Mouse (Mus musculus) liver, embryonic 16.5 days (tissue): Measurements from ENCODE around the gene Cd180. TPM values are rescaled to one million over a fixed set of nuclear protein-coding genes. Genes with fewer than 3 reads are reported as not detected.

Source experiments
- ATAC-seq: fragments of 200-750 bp; cut with Nextera tagmentation; 2 replicates; pipeline ENCODE4 v1.8.0; 2017; ENCODE audit warnings: low read depth, mild to moderate bottlenecking, moderate number of reproducible peaks, moderate library complexity
- H3K27ac ChIP-seq: fragments of 300-500 bp; sonication (generic); 2 replicates; pipeline ENCODE4 v1.5.1; 2014; ENCODE audit warnings: mild to moderate bottlenecking, low read length
- H3K27me3 ChIP-seq: fragments of 300-500 bp; sonication (generic); 2 replicates; pipeline ENCODE4 v1.6.1; 2014; ENCODE audit warnings: low read depth, low read length, mixed read lengths; ENCODE audit not compliant: control insufficient read depth, insufficient read depth
- H3K36me3 ChIP-seq: fragments of 300-500 bp; sonication (generic); 2 replicates; pipeline ENCODE4 v1.6.1; 2014; ENCODE audit warnings: mild to moderate bottlenecking; ENCODE audit not compliant: control insufficient read depth, insufficient read depth
- H3K4me1 ChIP-seq: fragments of 300-500 bp; sonication (generic); 2 replicates; pipeline ENCODE4 v1.6.1; 2014; ENCODE audit warnings: low read depth, low read length, mixed read lengths; ENCODE audit not compliant: control insufficient read depth
- H3K4me2 ChIP-seq: fragments of 300-500 bp; sonication (generic); 2 replicates; pipeline ENCODE4 v1.6.1; 2014; ENCODE audit warnings: low read depth, low read length, mixed read lengths
- H3K4me3 ChIP-seq: fragments of 300-500 bp; sonication (generic); 2 replicates; pipeline ENCODE4 v1.5.1; 2014; ENCODE audit warnings: low read depth, mild to moderate bottlenecking, low read length
- H3K9ac ChIP-seq: fragments of 300-500 bp; sonication (generic); 2 replicates; pipeline ENCODE4 v1.6.1; 2014; ENCODE audit warnings: low read depth, low read length
- H3K9me3 ChIP-seq: fragments of 300-500 bp; sonication (generic); replicated peaks from 2 replicates; pipeline ENCODE4 v1.6.1; 2016; ENCODE audit warnings: low read length; ENCODE audit not compliant: control insufficient read depth
- WGBS: fragments of 180-500 bp; shearing (Covaris S2); extraction: QIAGEN DNeasy Blood & Tissue Kit; methylation state at CpG from one replicate; pipeline ENCODE4 v1.1.7; 2014; ENCODE audit not compliant: insufficient replicate concordance; 5-methylcytosine and 5-hydroxymethylcytosine counted together
- polyA plus RNA-seq: library from polyadenylated mRNA; unstranded; fragments of >200 nt; fragmentation: Nextera tagmentation; extraction: Ambion mirVana; gene quantifications from 2 replicates; pipeline ENCODE4 v1.2.1, GENCODE M21; 2015

The Cd180 gene
- polyA plus RNA-seq, 1 experiment from 2014 or later = 0.74 TPM

GRCm38 (mm10) chr13:102745626-102746342 is 52.4 kb downstream of the Cd180 start:
- ATAC-seq = no peak
- Histone ChIP-seq H3K4me1 (no peaks in the 10 kb centered on the region), H3K4me3 (no peak overlapping the region), H3K9ac (no peak overlapping the region), H3K27ac (no peak overlapping the region), H3K27me3 (no peaks in the 10 kb centered on the region), H3K9me3 (no peaks in the 10 kb centered on the region), H3K36me3 (no peaks in the 10 kb centered on the region), H3K4me2 (no peak overlapping the region)
- 65% methylated on average over 9 of the region's 9 CpGs for WGBS

DNA sequence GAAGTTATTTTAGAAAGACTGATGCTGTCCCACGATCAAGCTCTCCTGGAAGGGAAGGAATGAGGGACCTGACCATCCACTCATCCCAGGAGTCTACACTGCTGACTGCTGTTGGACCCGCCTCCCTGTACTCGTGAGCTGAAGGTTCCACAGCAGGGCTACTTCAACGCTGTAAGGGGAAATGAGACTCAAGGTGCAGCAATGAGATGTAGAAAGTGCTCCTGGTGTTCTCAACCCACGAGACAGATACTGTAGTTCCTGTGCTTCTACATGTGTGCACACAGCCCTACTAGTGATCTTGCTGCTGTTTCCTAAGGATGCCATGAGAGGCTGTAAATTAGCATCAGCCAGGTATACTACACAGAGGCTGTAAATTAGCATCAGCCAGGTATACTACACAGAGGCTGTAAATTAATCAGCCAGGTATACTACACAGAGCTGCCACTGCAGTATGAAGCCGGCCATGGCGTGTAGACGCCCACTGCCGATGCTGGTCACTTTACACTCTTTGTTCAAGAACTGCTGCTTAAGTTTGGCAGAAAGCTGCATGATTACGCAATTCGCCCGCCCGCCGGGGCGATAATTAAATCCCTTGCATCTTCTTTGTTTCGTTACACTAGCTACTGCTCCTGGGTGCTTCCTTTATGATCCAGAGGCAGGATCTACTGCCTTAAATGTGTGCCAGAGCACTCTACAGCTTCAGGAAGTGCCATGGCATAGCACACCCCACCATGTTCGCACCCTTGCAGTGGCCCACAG is 53.6 kb downstream of the Cd180 start:
- H3K4me3 ChIP-seq = no peak overlapping the region
- H3K27me3 ChIP-seq = no peaks in the 10 kb centered on the region
- no peaks in the 10 kb centered on the region for H3K9me3 ChIP-seq
- ATAC-seq = no peak
- no peak overlapping the region for H3K9ac ChIP-seq
- no peak overlapping the region for H3K4me2 ChIP-seq
- no peak overlapping the region for H3K27ac ChIP-seq
- no peaks in the 10 kb centered on the region for H3K4me1 ChIP-seq
- 70% methylated on average over 17 of the region's 17 CpGs for WGBS
- no peaks in the 10 kb centered on the region for H3K36me3 ChIP-seq

DNA sequence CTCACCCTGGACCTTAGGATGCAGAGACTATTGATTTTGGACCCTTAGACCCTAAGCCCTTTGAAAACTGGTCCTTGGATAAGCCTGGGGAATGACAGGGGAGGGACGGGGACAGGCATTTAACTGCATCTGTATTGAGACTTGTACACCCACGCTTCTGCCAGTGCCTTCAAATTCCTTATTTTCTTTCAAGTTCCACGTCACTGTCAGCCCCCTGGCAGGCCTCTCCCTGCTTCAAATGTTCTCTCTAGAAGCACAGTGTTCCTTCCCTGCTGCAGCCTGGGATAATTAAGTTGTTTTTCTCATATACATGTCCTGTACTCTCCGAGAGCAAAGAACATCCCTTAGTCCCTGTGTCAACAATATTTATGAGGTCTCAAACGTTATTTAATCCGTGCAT is 55.8 kb downstream of the Cd180 start:
- Histone ChIP-seq H3K27ac (no peak overlapping the region), H3K4me1 (peaks cover 9% of the 10 kb centered on the region), H3K9ac (no peak overlapping the region), H3K4me2 (no peak overlapping the region), H3K27me3 (no peaks in the 10 kb centered on the region), H3K4me3 (no peak overlapping the region), H3K9me3 (no peaks in the 10 kb centered on the region), H3K36me3 (no peaks in the 10 kb centered on the region)
- no peak for ATAC-seq
- WGBS = 69% methylated on average over 6 of the region's 6 CpGs

- 82% methylated on average over 10 of the region's 10 CpGs for WGBS
These were observed 56.5 kb downstream of the Cd180 start for GRCm38 (mm10) chr13:102749891-102750290.

DNA sequence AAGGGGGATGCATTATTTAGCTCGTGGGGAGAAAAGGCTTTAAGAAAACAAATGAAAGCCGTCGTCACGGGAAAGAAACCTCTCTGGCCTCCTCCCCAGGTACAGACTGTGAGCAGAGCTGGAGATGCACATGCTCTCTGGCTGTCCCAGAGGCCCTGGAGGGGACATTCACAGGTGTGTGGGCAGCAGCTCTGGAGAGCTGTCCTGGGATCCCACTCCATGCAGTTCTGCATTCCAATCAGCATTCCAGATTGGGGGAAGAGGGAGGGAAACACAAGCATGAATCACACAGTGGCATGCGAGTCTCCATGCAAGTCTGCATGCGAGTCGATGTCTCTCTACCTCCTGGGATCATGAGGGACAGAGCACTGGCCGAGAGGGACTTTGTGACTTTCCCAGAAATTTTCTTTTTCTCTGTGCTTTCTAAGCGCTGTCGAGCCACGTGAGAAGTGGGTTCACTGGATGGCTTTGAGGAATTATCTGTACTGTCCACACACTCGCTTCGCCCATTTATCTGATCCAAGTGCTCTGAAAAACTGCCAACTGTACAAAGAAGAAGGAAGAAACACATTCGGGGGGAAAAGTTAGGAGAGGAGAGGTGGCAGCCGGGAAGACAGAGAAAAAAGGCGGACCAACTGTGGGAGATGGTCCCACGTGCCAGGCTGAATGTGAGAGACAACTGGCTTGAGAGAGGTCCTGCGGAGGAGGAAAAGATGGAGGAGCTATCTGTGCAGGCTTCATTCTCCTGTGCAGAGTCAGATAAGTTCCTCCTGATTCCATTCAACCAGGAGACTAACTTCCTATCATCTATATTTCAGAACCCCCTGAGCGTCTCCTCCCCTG is 60.6 kb downstream of the Cd180 start:
- Histone ChIP-seq H3K4me2 (peak overlapping the region; percentile 38; the same call in 1 of the 2 replicates), H3K4me1 (peaks cover 16% of the 10 kb centered on the region), H3K27ac (peak overlapping the region; percentile 41; the same call in 1 of the 2 replicates), H3K36me3 (no peaks in the 10 kb centered on the region), H3K4me3 (no peak overlapping the region), H3K27me3 (no peaks in the 10 kb centered on the region), H3K9ac (no peak overlapping the region), H3K9me3 (no peaks in the 10 kb centered on the region)
- ATAC-seq = peak; percentile 81
- 53% methylated on average over 19 of the region's 19 CpGs for WGBS

More at GRCm38 (mm10) chr13:102749891-102750290, 56.5 kb downstream of the Cd180 start:
- no peak overlapping the region for H3K4me2 ChIP-seq
- H3K4me3 ChIP-seq = no peak overlapping the region
- no peak overlapping the region for H3K27ac ChIP-seq
- no peak for ATAC-seq
- no peak overlapping the region for H3K9ac ChIP-seq
- no peaks in the 10 kb centered on the region for H3K9me3 ChIP-seq
- H3K36me3 ChIP-seq = no peaks in the 10 kb centered on the region
- peaks cover 16% of the 10 kb centered on the region for H3K4me1 ChIP-seq
- H3K27me3 ChIP-seq = no peaks in the 10 kb centered on the region

DNA sequence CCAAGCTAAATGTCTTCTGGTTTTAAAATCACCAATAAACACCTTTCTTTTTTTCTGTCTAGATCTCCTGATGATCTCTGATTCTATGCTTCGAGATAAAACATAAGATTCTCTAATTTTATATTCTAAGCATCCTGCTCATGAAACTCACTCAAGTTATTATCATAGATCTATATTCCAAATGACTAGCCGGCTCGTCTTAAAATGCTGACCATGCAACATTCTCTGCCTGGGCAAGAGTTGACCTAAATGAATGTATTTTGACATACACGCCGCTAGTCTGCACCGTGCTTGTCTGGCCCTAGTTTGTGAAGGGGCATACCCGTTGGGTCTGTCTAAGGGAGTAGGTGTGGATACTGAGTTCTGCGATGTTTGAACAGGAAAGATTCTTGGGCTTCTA is 61.8 kb downstream of the Cd180 start:
- H3K27ac ChIP-seq = no peak overlapping the region
- H3K4me1 ChIP-seq = peaks cover 16% of the 10 kb centered on the region
- no peak overlapping the region for H3K9ac ChIP-seq
- H3K4me2 ChIP-seq = no peak overlapping the region
- H3K36me3 ChIP-seq = no peaks in the 10 kb centered on the region
- H3K9me3 ChIP-seq = no peaks in the 10 kb centered on the region
- H3K4me3 ChIP-seq = no peak overlapping the region
- ATAC-seq = no peak
- no peaks in the 10 kb centered on the region for H3K27me3 ChIP-seq
- 84% methylated on average over 8 of the region's 8 CpGs for WGBS

DNA sequence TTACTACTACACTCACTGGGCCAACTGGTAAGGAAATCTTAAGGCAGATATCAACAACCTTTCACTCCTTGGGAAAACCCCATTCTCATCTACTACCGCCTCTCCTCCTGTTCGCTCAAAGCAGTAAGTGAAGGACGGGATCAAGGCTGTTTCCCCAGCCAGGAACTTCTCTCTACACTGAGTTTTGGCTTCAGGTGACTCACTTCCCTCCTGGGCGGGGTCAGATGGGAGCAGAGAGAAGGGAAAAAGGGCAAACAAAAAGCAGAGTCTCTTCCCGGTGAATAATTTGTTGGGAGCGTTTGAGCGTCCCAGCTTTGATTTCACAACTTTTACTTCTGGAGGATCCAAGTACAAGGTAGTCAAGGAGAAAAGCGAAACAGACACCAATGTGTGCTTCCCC is 62.7 kb downstream of the Cd180 start:
- WGBS = 79% methylated on average over 8 of the region's 8 CpGs
- no peaks in the 10 kb centered on the region for H3K27me3 ChIP-seq
- H3K4me1 ChIP-seq = peaks cover 16% of the 10 kb centered on the region
- no peak overlapping the region for H3K9ac ChIP-seq
- H3K9me3 ChIP-seq = no peaks in the 10 kb centered on the region
- ATAC-seq = no peak
- H3K36me3 ChIP-seq = no peaks in the 10 kb centered on the region
- no peak overlapping the region for H3K27ac ChIP-seq
- H3K4me2 ChIP-seq = no peak overlapping the region
- H3K4me3 ChIP-seq = no peak overlapping the region

DNA sequence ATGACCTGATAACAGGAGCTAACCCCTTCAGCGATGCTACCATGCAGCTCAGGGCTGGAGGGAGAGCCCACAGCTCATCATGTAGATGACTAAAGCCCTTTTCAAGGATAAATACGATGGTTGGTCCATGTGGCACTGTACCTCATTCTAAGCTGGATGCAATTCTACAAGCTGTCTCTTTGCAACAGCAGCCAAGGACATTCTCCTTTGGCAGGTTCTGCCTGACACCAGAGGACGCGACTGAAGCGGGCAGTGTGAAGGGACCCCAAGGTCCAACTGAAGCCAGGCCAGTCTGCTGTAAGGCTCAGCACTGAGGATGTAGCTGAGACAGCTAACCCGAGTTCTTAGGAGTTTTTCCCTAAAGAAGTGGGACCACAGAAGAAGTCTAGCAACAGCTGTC is 64.7 kb downstream of the Cd180 start:
- no peak overlapping the region for H3K27ac ChIP-seq
- no peak overlapping the region for H3K9ac ChIP-seq
- WGBS = 79% methylated on average over 6 of the region's 6 CpGs
- peaks cover 16% of the 10 kb centered on the region for H3K4me1 ChIP-seq
- H3K4me2 ChIP-seq = no peak overlapping the region
- no peaks in the 10 kb centered on the region for H3K9me3 ChIP-seq
- H3K36me3 ChIP-seq = no peaks in the 10 kb centered on the region
- no peak for ATAC-seq
- no peak overlapping the region for H3K4me3 ChIP-seq
- H3K27me3 ChIP-seq = no peaks in the 10 kb centered on the region
